Mouse (Mus musculus) lung, adult 2 months (tissue): ENCODE data around the gene Dctd.

Experiments
- CTCF ChIP-seq: fragments of 200-500 bp; IDR thresholded peaks from 2 replicates; pipeline ENCODE4 v1.5.1; 2011; ENCODE audit warnings: mild to moderate bottlenecking, low read length, control low read depth; ENCODE audit not compliant: insufficient read depth
- POLR2A ChIP-seq: fragments of 200-500 bp; IDR thresholded peaks from 2 replicates; pipeline ENCODE4 v1.6.1; 2011; ENCODE audit warnings: low read depth, mild to moderate bottlenecking, control low read depth, low read length, borderline replicate concordance; ENCODE audit errors: extremely low read depth

DNA sequence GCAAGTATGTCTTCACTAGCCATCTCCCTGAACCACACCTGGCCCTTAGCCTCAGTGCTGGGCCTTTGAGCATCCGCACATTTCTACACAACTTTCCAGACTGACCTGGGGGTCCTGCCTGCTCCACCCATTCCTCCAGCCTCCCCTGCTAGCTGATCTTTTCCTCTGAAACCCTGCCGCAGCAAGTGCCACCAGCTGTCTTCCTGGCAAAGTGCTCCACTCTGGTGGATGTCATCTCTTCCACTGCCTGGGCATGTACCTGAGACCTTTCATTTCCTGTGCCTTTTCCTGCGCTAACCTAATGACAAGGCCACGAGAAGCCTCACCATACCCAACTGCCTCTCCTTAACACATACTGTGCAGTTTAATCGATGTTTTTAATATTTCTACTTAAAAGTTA is 46.9 kb downstream of the Dctd start:
- TF ChIP-seq CTCF (no peak), POLR2A (no peak)
